Mouse (Mus musculus) lung, postnatal 0 days (tissue): Measurements from ENCODE around the gene Znrf1. TPM values are rescaled to one million over a fixed set of nuclear protein-coding genes. Genes with fewer than 3 reads are reported as not detected.

Experiments used
- ATAC-seq: fragments of 200-750 bp; cut with Nextera tagmentation; 2 replicates; pipeline ENCODE4 v1.8.0; 2017; ENCODE audit warnings: moderate library complexity
- DNase-seq: peaks from one replicate; pipeline ENCODE4 v3.0.0-alpha.2; 2016; ENCODE audit warnings: low spot score
- H3K27ac ChIP-seq: fragments of 300-500 bp; sonication (generic); 2 replicates; pipeline ENCODE4 v1.5.1; 2014; ENCODE audit warnings: antibody characterized with exemption, mild to moderate bottlenecking, low read length, mixed read lengths
- H3K27me3 ChIP-seq: fragments of 300-500 bp; sonication (generic); replicated peaks from 2 replicates; pipeline ENCODE4 v1.6.1; 2014; ENCODE audit warnings: low read length, mixed read lengths; ENCODE audit not compliant: insufficient read depth
- H3K36me3 ChIP-seq: fragments of 300-500 bp; sonication (generic); 2 replicates; pipeline ENCODE4 v1.6.1; 2014; ENCODE audit warnings: low read length, mixed read lengths; ENCODE audit not compliant: insufficient read depth
- H3K4me1 ChIP-seq: fragments of 300-500 bp; sonication (generic); 2 replicates; pipeline ENCODE4 v1.6.1; 2014; ENCODE audit warnings: antibody characterized with exemption, low read depth, low read length, mixed read lengths; ENCODE audit not compliant: insufficient read depth
- H3K4me2 ChIP-seq: fragments of 300-500 bp; sonication (generic); replicated peaks from 2 replicates; pipeline ENCODE4 v1.6.1; 2014; ENCODE audit warnings: low read depth, mild to moderate bottlenecking, low read length, moderate library complexity, mixed read lengths
- H3K4me3 ChIP-seq: fragments of 300-500 bp; sonication (generic); 2 replicates; pipeline ENCODE4 v1.5.1; 2014; ENCODE audit warnings: low read depth, low read length
- H3K9ac ChIP-seq: fragments of 300-500 bp; sonication (generic); replicated peaks from 2 replicates; pipeline ENCODE4 v1.6.1; 2014; ENCODE audit warnings: low read depth, mild to moderate bottlenecking
- H3K9me3 ChIP-seq: fragments of 300-500 bp; sonication (generic); 2 replicates; pipeline ENCODE4 v1.6.1; 2016; ENCODE audit warnings: low read length, mixed read lengths
- CTCF ChIP-seq: IDR thresholded peaks from 2 replicates; pipeline ENCODE4 v1.5.1; 2016; ENCODE audit warnings: antibody characterized with exemption, mild to moderate bottlenecking
- EP300 ChIP-seq: IDR thresholded peaks from 2 replicates; pipeline ENCODE4 v1.6.1; 2016; ENCODE audit warnings: antibody characterized with exemption, mild to moderate bottlenecking, control low read depth
- WGBS: fragments of 180-500 bp; shearing (Covaris S2); extraction: QIAGEN DNeasy Blood & Tissue Kit; methylation state at CpG from one replicate; pipeline ENCODE4 v1.1.7; 2014; 5-methylcytosine and 5-hydroxymethylcytosine counted together
- polyA plus RNA-seq: library from polyadenylated mRNA; unstranded; fragments of >200 nt; fragmentation: Nextera tagmentation; extraction: Ambion mirVana; gene quantifications from 2 replicates; pipeline ENCODE4 v1.2.1, GENCODE M21; 2015

Znrf1 gene
- polyA plus RNA-seq, 1 experiment from 2014 or later: 24.5 TPM

DNA sequence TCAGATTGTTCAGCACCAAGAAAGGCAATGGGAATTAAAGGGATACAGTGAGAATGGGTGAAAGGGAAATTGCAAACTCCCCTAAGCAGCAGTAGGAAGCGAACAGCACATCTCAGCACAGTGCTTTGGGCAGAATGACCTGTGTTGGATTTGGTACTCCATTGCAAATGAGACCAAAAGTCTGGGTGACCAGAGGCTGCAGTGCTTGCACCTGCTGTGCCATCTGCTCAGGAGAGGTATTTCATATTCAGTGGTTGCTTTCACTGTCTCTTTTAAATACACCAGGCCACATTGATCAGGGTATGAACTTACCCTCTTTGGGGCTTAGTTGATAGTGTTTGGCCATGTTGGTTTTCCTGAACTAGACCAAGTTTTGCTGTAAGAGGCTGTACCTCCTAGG lies 43.4 kb downstream of the Znrf1 start:
- DNase-seq (no peak), ATAC-seq (no peak)
- H3K27me3 ChIP-seq: no peaks in the 10 kb centered on the region
- H3K9me3 ChIP-seq: no peaks in the 10 kb centered on the region
- no peaks in the 10 kb centered on the region for H3K4me1 ChIP-seq
- WGBS: 93% methylated on average over 1 of the region's 1 CpGs
- H3K27ac ChIP-seq: no peak overlapping the region
- TF ChIP-seq EP300 (no peak), CTCF (no peak)
- H3K9ac ChIP-seq: no peak overlapping the region
- no peaks in the 10 kb centered on the region for H3K36me3 ChIP-seq
- H3K4me3 ChIP-seq: no peak overlapping the region
- H3K4me2 ChIP-seq: no peak overlapping the region

DNA sequence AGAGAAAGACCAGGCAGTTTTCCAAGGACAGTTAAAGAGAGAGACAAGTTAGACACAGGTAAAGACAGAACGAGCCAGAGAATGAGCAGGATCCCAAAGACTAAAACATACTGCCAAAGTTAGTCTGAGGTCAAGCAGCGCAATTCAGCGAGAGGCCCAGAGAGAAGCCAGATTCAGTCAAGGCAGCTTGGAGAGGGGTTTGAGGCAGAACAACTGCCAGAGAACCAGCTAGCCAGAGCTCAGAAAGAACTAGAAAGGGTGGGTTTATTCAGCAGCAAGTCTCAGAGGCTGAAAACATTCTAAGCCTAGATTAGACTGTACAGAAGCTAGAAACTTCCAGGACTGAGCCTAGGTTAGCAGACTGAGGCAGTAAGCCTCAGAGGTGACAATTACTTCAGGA lies 44.4 kb downstream of the Znrf1 start:
- Histone ChIP-seq H3K9ac (no peak overlapping the region), H3K4me2 (no peak overlapping the region), H3K9me3 (no peaks in the 10 kb centered on the region), H3K4me3 (no peak overlapping the region), H3K36me3 (no peaks in the 10 kb centered on the region), H3K27me3 (no peaks in the 10 kb centered on the region), H3K4me1 (no peaks in the 10 kb centered on the region), H3K27ac (no peak overlapping the region)
- ATAC-seq (no peak), DNase-seq (no peak)
- 83% methylated on average over 3 of the region's 3 CpGs for WGBS
- TF ChIP-seq CTCF: no peak
- no peak for TF ChIP-seq EP300

DNA sequence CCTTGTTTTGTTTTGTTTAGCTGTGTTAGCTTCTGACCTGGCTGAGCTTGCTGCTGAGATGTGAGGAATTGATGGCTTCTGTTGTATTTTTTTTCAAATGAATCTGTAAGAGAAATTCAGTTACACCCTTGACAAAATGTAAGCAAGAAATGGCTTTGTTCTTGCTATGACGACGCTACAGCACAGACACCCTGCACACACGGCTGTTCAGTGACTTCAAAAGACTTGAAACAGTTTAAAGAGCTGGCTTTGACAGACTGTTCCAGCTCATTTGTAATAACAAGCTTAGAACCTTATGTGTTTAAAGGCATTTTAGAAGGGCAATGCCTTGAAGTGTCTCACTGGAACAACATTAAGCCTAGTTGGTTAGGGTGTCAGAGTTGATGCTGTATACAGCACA lies 46.5 kb downstream of the Znrf1 start:
- no peak for DNase-seq
- no peaks in the 10 kb centered on the region for H3K9me3 ChIP-seq
- ATAC-seq: no peak
- no peaks in the 10 kb centered on the region for H3K36me3 ChIP-seq
- H3K9ac ChIP-seq: no peak overlapping the region
- no peak overlapping the region for H3K4me2 ChIP-seq
- no peaks in the 10 kb centered on the region for H3K4me1 ChIP-seq
- no peak for TF ChIP-seq CTCF
- TF ChIP-seq EP300: no peak
- 51% methylated on average over 3 of the region's 3 CpGs for WGBS
- H3K27me3 ChIP-seq: no peaks in the 10 kb centered on the region
- H3K27ac ChIP-seq: no peak overlapping the region
- no peak overlapping the region for H3K4me3 ChIP-seq

DNA sequence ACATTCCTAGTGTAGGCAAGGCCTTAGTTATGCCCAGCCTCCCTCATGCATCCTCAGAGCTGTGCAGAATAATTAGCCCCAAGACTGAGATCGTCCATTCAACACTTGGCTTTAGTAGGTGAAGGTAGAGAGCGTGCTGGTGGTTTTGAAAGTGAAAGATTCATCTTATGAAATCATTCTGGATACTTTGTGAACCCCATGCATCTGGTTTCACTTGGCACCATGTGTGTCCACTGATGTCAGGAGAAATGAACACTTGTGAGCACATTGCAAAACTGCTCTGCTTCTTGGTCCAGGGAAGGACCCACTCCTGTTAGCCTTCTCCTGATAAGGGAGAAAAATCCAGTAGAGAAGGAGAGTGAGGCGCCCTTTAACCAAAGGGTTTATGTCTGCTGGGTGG lies 49.0 kb downstream of the Znrf1 start:
- H3K27ac ChIP-seq: no peak overlapping the region
- H3K9me3 ChIP-seq: no peaks in the 10 kb centered on the region
- H3K9ac ChIP-seq: no peak overlapping the region
- DNase-seq (peak; percentile 70), ATAC-seq (peak; percentile 62)
- H3K4me3 ChIP-seq: no peak overlapping the region
- no peaks in the 10 kb centered on the region for H3K27me3 ChIP-seq
- 68% methylated on average over 3 of the region's 3 CpGs for WGBS
- TF ChIP-seq CTCF: no peak
- TF ChIP-seq EP300: peak; percentile 51; the same call in 1 of the 2 replicates
- no peaks in the 10 kb centered on the region for H3K36me3 ChIP-seq
- no peak overlapping the region for H3K4me2 ChIP-seq
- no peaks in the 10 kb centered on the region for H3K4me1 ChIP-seq

DNA sequence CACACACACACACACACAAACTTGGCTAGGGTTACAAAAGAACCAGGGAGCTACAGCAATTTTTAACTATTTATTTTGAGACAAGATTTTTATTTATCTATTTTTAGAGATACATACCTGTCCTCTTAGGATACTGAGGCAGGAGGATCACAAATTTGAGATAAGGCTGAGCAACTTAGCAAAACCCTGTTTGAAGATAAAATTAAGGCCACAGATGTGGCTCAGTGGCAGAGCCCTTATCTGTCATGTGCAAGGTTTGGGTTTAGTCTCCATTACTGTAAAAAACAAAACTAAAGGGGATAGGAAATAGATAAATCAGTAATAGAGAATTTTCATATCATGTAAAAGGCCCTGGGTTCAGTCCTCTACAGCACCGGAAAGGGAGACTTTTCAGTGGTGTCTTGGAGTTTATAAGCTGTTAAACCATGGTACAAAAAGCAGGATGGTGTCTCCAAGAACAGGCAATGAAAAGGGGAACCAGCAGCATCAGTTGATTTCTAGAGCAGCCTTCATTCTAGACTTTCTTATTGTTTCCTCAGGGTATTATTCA lies 51.7 kb downstream of the Znrf1 start:
- Histone ChIP-seq H3K27me3 (no peaks in the 10 kb centered on the region), H3K9ac (no peak overlapping the region), H3K9me3 (no peaks in the 10 kb centered on the region), H3K36me3 (no peaks in the 10 kb centered on the region), H3K27ac (no peak overlapping the region), H3K4me1 (no peaks in the 10 kb centered on the region), H3K4me3 (no peak overlapping the region), H3K4me2 (no peak overlapping the region)
- no peak for DNase-seq
- no peak for ATAC-seq
- TF ChIP-seq CTCF (no peak), EP300 (no peak)
- 94% methylated on average over 1 of the region's 1 CpGs for WGBS

DNA sequence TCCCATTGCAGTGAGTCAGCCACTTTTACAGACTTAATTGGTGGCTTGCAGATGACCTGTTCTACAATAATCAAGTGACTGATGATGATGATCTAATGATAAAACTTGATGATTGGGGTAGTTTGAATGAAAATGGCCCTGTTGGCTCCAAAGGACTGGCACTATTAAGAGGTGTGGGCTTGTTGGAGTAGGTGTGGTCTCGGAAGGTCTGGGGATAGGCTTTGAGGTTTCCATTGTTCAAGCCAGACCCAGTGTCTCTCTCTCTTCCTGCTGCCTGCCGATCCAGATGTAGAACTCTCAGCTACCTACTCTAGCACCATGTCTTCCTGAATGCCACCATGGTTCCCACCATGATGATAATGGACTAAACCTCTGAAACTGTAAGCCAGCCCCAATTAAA lies 52.4 kb downstream of the Znrf1 start:
- DNase-seq: no peak
- 80% methylated on average over 2 of the region's 2 CpGs for WGBS

DNA sequence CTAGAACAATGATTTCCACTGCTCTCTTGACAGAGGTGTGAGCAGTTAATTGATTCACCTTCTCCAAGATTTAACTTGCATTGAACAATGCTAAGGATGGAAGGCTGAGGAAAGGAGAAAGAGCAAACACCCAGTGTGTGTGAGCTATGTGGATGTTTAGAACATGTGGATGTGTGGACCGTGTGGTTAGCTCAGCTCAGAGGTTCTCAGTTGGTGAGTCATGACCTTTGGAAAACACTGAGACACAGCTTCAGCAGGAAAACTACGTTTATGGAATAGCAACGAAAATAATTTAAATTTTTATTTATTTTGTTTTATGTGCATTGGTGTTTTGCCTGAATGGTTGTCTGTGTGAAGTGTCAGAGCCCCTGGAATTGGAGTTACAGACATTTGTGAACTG lies 54.3 kb downstream of the Znrf1 start:
- DNase-seq (no peak), ATAC-seq (no peak)
- H3K9ac ChIP-seq: no peak overlapping the region
- no peaks in the 10 kb centered on the region for H3K27me3 ChIP-seq
- 44% methylated on average over 3 of the region's 3 CpGs for WGBS
- H3K9me3 ChIP-seq: no peaks in the 10 kb centered on the region
- no peak overlapping the region for H3K4me3 ChIP-seq
- H3K36me3 ChIP-seq: no peaks in the 10 kb centered on the region
- H3K27ac ChIP-seq: no peak overlapping the region
- H3K4me2 ChIP-seq: no peak overlapping the region
- H3K4me1 ChIP-seq: peaks cover 13% of the 10 kb centered on the region; the same call in 1 of the 2 replicates
- no peak for TF ChIP-seq EP300
- TF ChIP-seq CTCF: no peak

More for the DNA sequence above, 52.4 kb downstream of the Znrf1 start:
- ATAC-seq: no peak
- no peak overlapping the region for H3K27ac ChIP-seq
- H3K4me3 ChIP-seq: no peak overlapping the region
- no peak for TF ChIP-seq EP300
- no peak for TF ChIP-seq CTCF
- H3K9ac ChIP-seq: no peak overlapping the region
- H3K9me3 ChIP-seq: no peaks in the 10 kb centered on the region
- no peak overlapping the region for H3K4me2 ChIP-seq
- H3K27me3 ChIP-seq: no peaks in the 10 kb centered on the region
- H3K36me3 ChIP-seq: no peaks in the 10 kb centered on the region
- H3K4me1 ChIP-seq: no peaks in the 10 kb centered on the region; the same call in 1 of the 2 replicates
